26 mouse cellular contexts compared by ENCODE assay signal in genomic region chr1:65509003-65509402, GRCm38 (mm10).
DNase-seq lines count a peak whose midpoint lies in the region; ATAC-seq and TF ChIP-seq lines count a peak whose summit lies in the region.
"Had no signal": no experiment of that assay in that cellular context is flagged by ENCODE, and none has a peak within 500 bp of the region (broad histone marks: within the 10 kb centered on the region; RNA-seq: fewer than 3 reads in every experiment).

No protein-coding gene starts in this region.

- H3K4me2 ChIP-seq in hindbrain, embryonic 16.5 days (ENCODE audit: low read length) = no peak overlapping the region
- H3K4me2 ChIP-seq in hindbrain, embryonic 14.5 days (replicated peaks) = no peak overlapping the region
- no peak overlapping the region for H3K4me2 ChIP-seq in midbrain, postnatal 0 days (ENCODE audit: low read depth, low read length, poor library complexity, severe bottlenecking)
- no peak overlapping the region for H3K4me2 ChIP-seq in midbrain, embryonic 11.5 days
- H3K4me2 ChIP-seq: forebrain, embryonic 15.5 days; heart, embryonic 12.5 days; heart, embryonic 15.5 days; hindbrain, embryonic 15.5 days had no signal

- 81% methylated on average over 2 of the region's 2 CpGs for WGBS in hindbrain, embryonic 16.5 days
- WGBS in hindbrain, embryonic 14.5 days = 87% methylated on average over 2 of the region's 2 CpGs
- 83% methylated on average over 2 of the region's 2 CpGs for WGBS in midbrain, postnatal 0 days
- 90% methylated on average over 2 of the region's 2 CpGs for WGBS in midbrain, embryonic 11.5 days

- no peak overlapping the region for H3K27ac ChIP-seq in hindbrain, embryonic 16.5 days (ENCODE audit: low read depth, low read length)
- H3K27ac ChIP-seq in hindbrain, embryonic 14.5 days = no peak overlapping the region
- no peak overlapping the region for H3K27ac ChIP-seq in midbrain, postnatal 0 days (ENCODE audit: low read depth, low read length)
- no peak overlapping the region for H3K27ac ChIP-seq in midbrain, embryonic 11.5 days (ENCODE audit: low read depth, low read length)
- H3K27ac ChIP-seq: forebrain, embryonic 10.5 days; forebrain, embryonic 15.5 days; gastrocnemius, adult 2 months; heart, embryonic 15.5 days; hindbrain, embryonic 10.5 days; hindbrain, embryonic 15.5 days had no signal

- no peaks in the 10 kb centered on the region for H3K27me3 ChIP-seq in hindbrain, embryonic 16.5 days (replicated peaks; ENCODE audit: control insufficient read depth, insufficient read depth, low read length)
- no peaks in the 10 kb centered on the region for H3K27me3 ChIP-seq in hindbrain, embryonic 14.5 days (ENCODE audit: control insufficient read depth, insufficient read depth, low read length)
- H3K27me3 ChIP-seq in midbrain, postnatal 0 days (ENCODE audit: insufficient read depth, low read length) = no peaks in the 10 kb centered on the region
- H3K27me3 ChIP-seq in midbrain, embryonic 11.5 days (ENCODE audit: control insufficient read depth, insufficient read depth, low read length) = no peaks in the 10 kb centered on the region
- H3K27me3 ChIP-seq: forebrain, embryonic 15.5 days; heart, embryonic 12.5 days; heart, embryonic 15.5 days; hindbrain, embryonic 15.5 days had no signal

- H3K9ac ChIP-seq in hindbrain, embryonic 16.5 days (ENCODE audit: low read depth, low read length) = no peak overlapping the region
- no peak overlapping the region for H3K9ac ChIP-seq in hindbrain, embryonic 14.5 days
- H3K9ac ChIP-seq in midbrain, postnatal 0 days (replicated peaks; ENCODE audit: low read length, poor library complexity, severe bottlenecking) = no peak overlapping the region
- no peak overlapping the region for H3K9ac ChIP-seq in midbrain, embryonic 11.5 days (ENCODE audit: low read length)
- H3K9ac ChIP-seq: forebrain, embryonic 15.5 days; heart, embryonic 12.5 days; heart, embryonic 15.5 days; hindbrain, embryonic 15.5 days had no signal

- no peak for TF ChIP-seq CTCF in midbrain, postnatal 0 days (IDR thresholded peaks at IDR 0.05)

- no peaks in the 10 kb centered on the region for H3K9me3 ChIP-seq in hindbrain, embryonic 16.5 days (ENCODE audit: control insufficient read depth, low read length)
- H3K9me3 ChIP-seq in hindbrain, embryonic 14.5 days (ENCODE audit: control insufficient read depth, low read length) = no peaks in the 10 kb centered on the region
- H3K9me3 ChIP-seq in midbrain, postnatal 0 days (ENCODE audit: low read length) = no peaks in the 10 kb centered on the region
- no peaks in the 10 kb centered on the region for H3K9me3 ChIP-seq in midbrain, embryonic 11.5 days (ENCODE audit: control insufficient read depth, low read length)
- H3K9me3 ChIP-seq: forebrain, embryonic 10.5 days; forebrain, embryonic 15.5 days; heart, embryonic 12.5 days; heart, embryonic 15.5 days; hindbrain, embryonic 10.5 days; hindbrain, embryonic 15.5 days had no signal

- no peak overlapping the region for H3K4me3 ChIP-seq in hindbrain, embryonic 16.5 days (ENCODE audit: low read length)
- no peak overlapping the region for H3K4me3 ChIP-seq in hindbrain, embryonic 14.5 days (replicated peaks; ENCODE audit: low read length)
- H3K4me3 ChIP-seq in midbrain, postnatal 0 days (ENCODE audit: low read depth, low read length) = no peak overlapping the region
- no peak overlapping the region for H3K4me3 ChIP-seq in midbrain, embryonic 11.5 days (ENCODE audit: low read depth, low read length)
- H3K4me3 ChIP-seq: forebrain, embryonic 10.5 days; forebrain, embryonic 15.5 days; gastrocnemius, adult 2 months; heart, embryonic 12.5 days; heart, embryonic 15.5 days; hindbrain, embryonic 10.5 days; hindbrain, embryonic 15.5 days had no signal

- DNase-seq in cerebellum, postnatal 10 days = peak; percentile 4 to 16
- DNase-seq in cerebellum, adult 9-11 months = no peak
- no peak for DNase-seq in hindbrain, embryonic 14.5 days (ENCODE audit: low spot score)
- DNase-seq in midbrain, postnatal 0 days (ENCODE audit: low spot score) = peak; percentile 52
- no peak for DNase-seq in midbrain, embryonic 11.5 days (ENCODE audit: low spot score, missing footprints)
- DNase-seq in retina, postnatal 7 days (ENCODE audit: low read depth, low spot score) = peak; percentile 14
- no peak for DNase-seq in spleen, postnatal 14 days (ENCODE audit: low spot score in 2 of 2)
- DNase-seq: adrenal gland, adult 8-10 months; adrenal gland, postnatal 25 days; cerebellum, adult 11 months; cerebellum, postnatal 14 days; gastrocnemius, adult 2 months; gastrocnemius, postnatal 14 days; heart, adult 18-20 months; heart, postnatal 10 days; heart, postnatal 36 days had no signal

- no peaks in the 10 kb centered on the region for H3K4me1 ChIP-seq in hindbrain, embryonic 16.5 days (ENCODE audit: control insufficient read depth, insufficient read depth, low read depth, low read length)
- no peaks in the 10 kb centered on the region for H3K4me1 ChIP-seq in hindbrain, embryonic 14.5 days (replicated peaks; ENCODE audit: control insufficient read depth, insufficient read depth, low read length)
- H3K4me1 ChIP-seq in midbrain, postnatal 0 days (ENCODE audit: insufficient read depth, low read length) = no peaks in the 10 kb centered on the region
- no peaks in the 10 kb centered on the region for H3K4me1 ChIP-seq in midbrain, embryonic 11.5 days (ENCODE audit: control insufficient read depth, insufficient read depth, low read length)
- H3K4me1 ChIP-seq: forebrain, embryonic 10.5 days; forebrain, embryonic 15.5 days; heart, embryonic 12.5 days; heart, embryonic 15.5 days; hindbrain, embryonic 10.5 days; hindbrain, embryonic 15.5 days had no signal

- no peaks in the 10 kb centered on the region for H3K36me3 ChIP-seq in hindbrain, embryonic 16.5 days (ENCODE audit: control insufficient read depth, insufficient read depth, low read length)
- H3K36me3 ChIP-seq in hindbrain, embryonic 14.5 days (replicated peaks; ENCODE audit: control insufficient read depth, insufficient read depth) = no peaks in the 10 kb centered on the region
- H3K36me3 ChIP-seq in midbrain, postnatal 0 days (ENCODE audit: insufficient read depth, low read length) = no peaks in the 10 kb centered on the region
- no peaks in the 10 kb centered on the region for H3K36me3 ChIP-seq in midbrain, embryonic 11.5 days (ENCODE audit: control insufficient read depth, insufficient read depth, low read length)
- H3K36me3 ChIP-seq: forebrain, embryonic 10.5 days; forebrain, embryonic 15.5 days; heart, embryonic 12.5 days; heart, embryonic 15.5 days; hindbrain, embryonic 10.5 days; hindbrain, embryonic 15.5 days had no signal

- ATAC-seq in hindbrain, embryonic 16.5 days = peak; percentile 60; the same call in 1 of the 2 replicates
- ATAC-seq in hindbrain, embryonic 14.5 days (ENCODE audit: low FRiP score) = no peak
- ATAC-seq in midbrain, postnatal 0 days (ENCODE audit: low FRiP score) = no peak
- ATAC-seq in midbrain, embryonic 11.5 days (ENCODE audit: low FRiP score) = no peak
- ATAC-seq: activated CD4-positive, CD25-positive, alpha-beta regulatory T cell, adult 4 months; forebrain, embryonic 15.5 days; inflammation-experienced regulatory T-cells, adult 6 months; intestine, embryonic 16.5 days had no signal

Comparison
In these comparisons a context has a peak if more than half of its experiments do, and no peak if none do; other contexts are left out.
1. DNase-seq: peak in cerebellum, postnatal 10 days (2 of 2), midbrain, postnatal 0 days (single experiment) and retina, postnatal 7 days (single experiment); none in cerebellum, adult 9-11 months (single experiment), hindbrain, embryonic 14.5 days (single experiment), midbrain, embryonic 11.5 days (single experiment) and spleen, postnatal 14 days (0 of 2).